Mouse (Mus musculus): ENCODE data around the gene Atp5g2.

GRCm38 (mm10) chr15:102676345-102676744, 4.2 kb upstream of the Atp5g2 start:
- TF ChIP-seq CTCF (IDR thresholded peaks at IDR 0.05; ENCODE audit: low read depth, low read length) = no peak
- TF ChIP-seq POLR2A (IDR thresholded peaks at IDR 0.05; ENCODE audit: borderline replicate concordance, low read depth, low read length) = no peak
